Mouse (Mus musculus) liver, embryonic 15.5 days (tissue): Measurements from ENCODE around the gene Dlg3. TPM values are rescaled to one million over a fixed set of nuclear protein-coding genes. Genes with fewer than 3 reads are reported as not detected.
A peak's percentile ranks its signal among the peaks of the same experiment; 100 is the strongest.

ENCODE experiments used
- ATAC-seq: fragments of 200-750 bp; cut with Nextera tagmentation; 2 replicates; pipeline ENCODE4 v1.8.0; 2017; ENCODE audit warnings: moderate number of reproducible peaks, mild to moderate bottlenecking, moderate library complexity; ENCODE audit not compliant: insufficient read depth
- H3K27ac ChIP-seq: fragments of 300-500 bp; sonication (generic); replicated peaks from 2 replicates; pipeline ENCODE4 v1.5.1; 2015; ENCODE audit warnings: mild to moderate bottlenecking, inconsistent platforms
- H3K27me3 ChIP-seq: fragments of 300-500 bp; sonication (generic); 2 replicates; pipeline ENCODE4 v1.6.1; 2015; ENCODE audit warnings: mild to moderate bottlenecking, inconsistent platforms
- H3K36me3 ChIP-seq: fragments of 300-500 bp; sonication (generic); replicated peaks from 2 replicates; pipeline ENCODE4 v1.6.1; 2015; ENCODE audit warnings: moderate library complexity, mild to moderate bottlenecking, inconsistent platforms
- H3K4me1 ChIP-seq: fragments of 300-500 bp; sonication (generic); replicated peaks from 2 replicates; pipeline ENCODE4 v1.6.1; 2015; ENCODE audit warnings: inconsistent platforms
- H3K4me2 ChIP-seq: fragments of 300-500 bp; sonication (generic); 2 replicates; pipeline ENCODE4 v1.6.1; 2015; ENCODE audit warnings: moderate library complexity, mild to moderate bottlenecking, inconsistent platforms
- H3K4me3 ChIP-seq: fragments of 300-500 bp; sonication (generic); replicated peaks from 2 replicates; pipeline ENCODE4 v1.5.1; 2015; ENCODE audit warnings: mild to moderate bottlenecking, inconsistent platforms
- H3K9ac ChIP-seq: fragments of 300-500 bp; sonication (generic); 2 replicates; pipeline ENCODE4 v1.6.1; 2015; ENCODE audit warnings: moderate library complexity, mild to moderate bottlenecking, inconsistent platforms
- H3K9me3 ChIP-seq: fragments of 300-500 bp; sonication (generic); replicated peaks from 2 replicates; pipeline ENCODE4 v1.6.1; 2016; ENCODE audit warnings: inconsistent platforms
- WGBS: fragments of 180-500 bp; shearing (Covaris S2); methylation state at CpG from one replicate; pipeline ENCODE4 v1.1.7; 2015; ENCODE audit warnings: mixed read lengths; ENCODE audit not compliant: insufficient replicate concordance; 5-methylcytosine and 5-hydroxymethylcytosine counted together
- polyA plus RNA-seq: library from polyadenylated mRNA; unstranded; fragments of >200 nt; fragmentation: Nextera tagmentation; extraction: Ambion mirVana; gene quantifications from 2 replicates; pipeline ENCODE4 v1.2.1, GENCODE M21; 2015

Dlg3 gene
- polyA plus RNA-seq, result 0.32 and 0.79 TPM in 2 replicates

DNA sequence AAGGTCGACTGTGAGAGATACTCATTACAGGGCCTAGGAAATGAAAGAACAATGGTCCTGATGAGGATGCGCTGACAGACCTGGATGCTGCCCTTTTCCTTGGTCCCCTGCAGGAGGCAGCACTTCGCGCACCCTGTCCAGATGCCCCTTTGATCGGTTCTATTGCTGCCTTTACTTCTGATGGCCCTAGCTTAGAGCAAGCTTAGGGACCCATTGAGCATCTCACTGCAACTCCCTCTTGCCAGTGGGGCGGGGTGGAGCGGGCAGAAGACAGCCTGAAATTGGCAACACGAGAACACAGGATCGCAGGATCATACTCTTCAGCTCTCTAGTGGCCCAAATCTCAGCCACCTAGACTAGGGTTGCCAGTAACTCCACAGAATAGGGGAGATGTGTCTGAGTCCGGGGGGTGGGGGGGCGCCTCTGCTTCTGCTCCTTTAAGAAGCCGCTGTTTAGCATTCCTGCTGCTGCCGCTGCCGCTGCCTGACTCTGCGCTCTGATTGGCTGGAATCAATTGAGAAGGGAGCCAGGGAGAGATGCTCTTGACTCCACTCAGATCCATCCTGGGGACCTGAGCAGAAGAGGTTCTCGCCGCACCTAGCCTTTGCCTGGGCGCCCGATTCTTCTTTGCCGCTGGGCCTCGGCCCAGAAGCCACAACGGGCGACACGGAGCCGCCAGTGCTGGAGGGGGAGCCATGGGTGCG, at the start of gene Dlg3:
TSS of gene Dlg3 (plus strand) at position 542 of the 704 bp plus-strand sequence.
- Histone ChIP-seq H3K27ac (no peak within 1 kb of the TSS), H3K4me2 (peak within 1 kb of the TSS; percentile 30), H3K9me3 (no peaks in the 10 kb centered on the region), H3K27me3 (peaks cover 34% of the 10 kb centered on the region), H3K9ac (no peak within 1 kb of the TSS), H3K36me3 (no peaks in the 10 kb centered on the region), H3K4me1 (no peaks in the 10 kb centered on the region), H3K4me3 (peak within 1 kb of the TSS; percentile 8; the same call in 1 of the 2 replicates)
- no peak for ATAC-seq
- WGBS, result 20% methylated on average over 26 of the region's 26 CpGs

DNA sequence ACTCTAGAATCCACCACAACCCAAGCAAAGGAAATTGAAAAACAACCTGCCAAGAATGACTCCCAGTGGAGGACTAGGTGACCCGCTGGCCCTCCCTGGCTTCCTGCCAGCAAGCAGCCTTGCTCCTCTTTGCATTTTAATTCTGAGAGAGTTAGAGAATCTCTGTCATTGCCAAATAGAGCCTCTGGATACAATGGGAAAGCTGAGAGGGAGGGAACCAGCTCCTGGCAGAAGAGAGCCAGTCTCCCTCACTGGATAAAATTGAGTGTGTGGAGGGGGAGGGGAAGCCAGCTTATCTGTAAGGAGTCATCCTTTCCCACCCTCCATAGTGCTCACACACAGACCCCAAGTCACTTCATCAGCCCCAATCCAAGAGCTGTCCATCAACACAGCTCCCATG, 38.6 kb upstream of the Dlg3 start:
- peaks cover 36% of the 10 kb centered on the region for H3K36me3 ChIP-seq
- H3K9ac ChIP-seq, result no peak overlapping the region
- no peak for ATAC-seq
- no peak overlapping the region for H3K4me3 ChIP-seq
- H3K4me2 ChIP-seq, result no peak overlapping the region
- no peak overlapping the region for H3K27ac ChIP-seq
- 54% methylated on average over 1 of the region's 1 CpGs for WGBS
- no peaks in the 10 kb centered on the region for H3K4me1 ChIP-seq
- no peaks in the 10 kb centered on the region for H3K9me3 ChIP-seq
- H3K27me3 ChIP-seq, result peaks cover 25% of the 10 kb centered on the region

DNA sequence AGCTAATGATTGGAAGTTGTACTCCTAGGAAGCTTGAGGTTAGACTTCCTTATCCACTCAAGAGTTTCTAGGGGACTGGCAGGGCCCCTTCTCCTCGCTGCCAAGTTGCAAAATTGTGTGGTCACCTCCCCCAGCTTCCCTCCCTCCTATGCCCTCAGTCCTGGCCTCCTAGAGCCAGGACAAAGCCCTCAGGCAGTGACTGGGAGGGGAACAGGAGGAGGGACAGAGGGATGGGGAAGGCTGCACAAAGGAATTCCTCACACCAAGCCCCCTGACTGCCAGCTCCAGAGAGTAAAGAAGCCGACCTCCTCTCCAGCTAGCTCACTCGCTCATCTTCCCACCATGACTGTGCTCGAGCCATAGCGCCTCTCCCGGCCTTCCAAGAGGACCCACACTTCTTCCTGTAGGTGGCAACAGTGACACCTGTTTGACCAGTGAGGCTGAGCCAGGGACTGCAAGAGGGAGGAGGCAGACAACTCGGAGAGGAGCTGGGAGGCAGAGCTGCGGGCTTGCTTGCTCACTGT, 37.8 kb upstream of the Dlg3 start, which contains the start of gene Gdpd2:
TSS of gene Gdpd2 (plus strand) at position 209 of the 524 bp plus-strand sequence.
- H3K27ac ChIP-seq, result no peak within 1 kb of the TSS
- 26% methylated on average over 8 of the region's 8 CpGs for WGBS
- H3K4me2 ChIP-seq, result no peak within 1 kb of the TSS
- H3K9me3 ChIP-seq, result no peaks in the 10 kb centered on the region
- ATAC-seq, result no peak
- H3K4me3 ChIP-seq, result no peak within 1 kb of the TSS
- H3K4me1 ChIP-seq, result no peaks in the 10 kb centered on the region
- H3K9ac ChIP-seq, result no peak within 1 kb of the TSS
- H3K27me3 ChIP-seq, result peaks cover 25% of the 10 kb centered on the region
- H3K36me3 ChIP-seq, result peaks cover 29% of the 10 kb centered on the region

DNA sequence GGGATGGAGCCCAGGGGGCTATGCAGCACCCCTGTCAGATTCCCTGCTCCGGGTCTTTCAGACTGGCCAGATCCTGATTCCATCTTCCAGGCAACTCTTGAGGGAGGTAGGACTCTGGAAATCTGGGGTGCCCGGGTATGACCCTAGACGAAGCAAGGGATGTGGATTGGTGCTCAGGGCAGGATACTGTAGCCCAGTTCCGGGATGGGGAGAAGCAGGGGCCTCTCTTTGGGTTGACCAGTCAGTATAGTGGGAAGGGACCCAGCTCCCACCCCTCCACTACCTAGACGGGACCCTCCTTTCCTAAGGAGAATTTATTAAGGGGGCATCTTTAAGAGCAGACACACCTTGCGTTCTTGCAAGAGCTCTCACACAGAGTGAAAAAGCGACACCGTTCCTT, 37.3 kb upstream of the Dlg3 start:
- no peak for ATAC-seq
- no peaks in the 10 kb centered on the region for H3K4me1 ChIP-seq
- no peak overlapping the region for H3K4me2 ChIP-seq
- no peak overlapping the region for H3K9ac ChIP-seq
- WGBS, result 33% methylated on average over 8 of the region's 8 CpGs
- H3K9me3 ChIP-seq, result no peaks in the 10 kb centered on the region
- peaks cover 24% of the 10 kb centered on the region for H3K36me3 ChIP-seq
- H3K27me3 ChIP-seq, result peaks cover 26% of the 10 kb centered on the region
- no peak overlapping the region for H3K4me3 ChIP-seq
- no peak overlapping the region for H3K27ac ChIP-seq

DNA sequence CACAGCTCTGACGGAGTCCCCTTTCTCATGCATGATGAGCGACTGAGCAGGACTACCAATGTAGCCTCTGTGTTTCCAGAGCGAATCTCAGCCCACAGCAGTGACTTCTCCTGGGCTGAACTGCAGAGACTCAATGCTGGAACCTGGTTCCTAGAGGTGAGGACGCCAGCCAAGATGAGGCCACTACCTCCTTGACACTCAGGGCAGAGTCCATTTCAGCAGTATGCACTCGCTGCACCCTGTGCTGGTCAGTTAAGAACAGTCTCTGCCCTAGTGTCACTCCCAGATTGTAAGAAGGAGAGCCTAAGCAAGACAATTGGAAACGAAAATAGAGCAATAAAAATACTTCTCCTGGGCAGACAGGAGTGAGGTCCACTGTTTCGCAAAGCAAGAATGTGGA, 33.2 kb upstream of the Dlg3 start:
- Histone ChIP-seq H3K4me3 (no peak overlapping the region), H3K4me2 (no peak overlapping the region), H3K9ac (no peak overlapping the region), H3K4me1 (no peaks in the 10 kb centered on the region), H3K36me3 (no peaks in the 10 kb centered on the region), H3K27ac (no peak overlapping the region), H3K9me3 (no peaks in the 10 kb centered on the region), H3K27me3 (peaks cover 45% of the 10 kb centered on the region)
- 57% methylated on average over 7 of the region's 7 CpGs for WGBS
- no peak for ATAC-seq

DNA sequence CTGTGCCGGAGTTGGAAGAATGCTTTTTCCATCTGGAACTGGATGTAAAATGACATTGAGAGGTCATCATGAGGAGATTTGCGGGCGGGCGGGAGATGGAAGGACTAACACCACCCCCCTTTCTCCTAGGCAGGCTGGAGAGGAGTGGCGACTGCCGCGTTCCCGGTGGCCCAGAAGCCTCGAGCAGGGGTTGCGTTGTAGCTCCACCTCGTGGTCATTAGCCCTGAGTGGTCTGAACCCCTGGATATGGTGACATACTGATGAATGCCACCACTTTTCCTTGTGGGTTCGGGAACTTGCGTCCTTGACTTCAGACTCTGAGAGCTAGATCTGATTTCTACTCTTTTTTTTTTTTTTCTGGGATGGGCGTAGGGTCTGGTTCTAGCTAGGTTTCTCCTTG, 28.6 kb upstream of the Dlg3 start:
- no peaks in the 10 kb centered on the region for H3K36me3 ChIP-seq
- H3K4me1 ChIP-seq, result no peaks in the 10 kb centered on the region
- H3K4me3 ChIP-seq, result no peak overlapping the region
- ATAC-seq, result no peak
- H3K4me2 ChIP-seq, result 0 out of 2 replicates have a peak overlapping the region, but pooled peaks have one; percentile 23
- no peak overlapping the region for H3K9ac ChIP-seq
- H3K27ac ChIP-seq, result no peak overlapping the region
- no peaks in the 10 kb centered on the region for H3K9me3 ChIP-seq
- H3K27me3 ChIP-seq, result peaks cover 24% of the 10 kb centered on the region
- WGBS, result 22% methylated on average over 14 of the region's 14 CpGs

DNA sequence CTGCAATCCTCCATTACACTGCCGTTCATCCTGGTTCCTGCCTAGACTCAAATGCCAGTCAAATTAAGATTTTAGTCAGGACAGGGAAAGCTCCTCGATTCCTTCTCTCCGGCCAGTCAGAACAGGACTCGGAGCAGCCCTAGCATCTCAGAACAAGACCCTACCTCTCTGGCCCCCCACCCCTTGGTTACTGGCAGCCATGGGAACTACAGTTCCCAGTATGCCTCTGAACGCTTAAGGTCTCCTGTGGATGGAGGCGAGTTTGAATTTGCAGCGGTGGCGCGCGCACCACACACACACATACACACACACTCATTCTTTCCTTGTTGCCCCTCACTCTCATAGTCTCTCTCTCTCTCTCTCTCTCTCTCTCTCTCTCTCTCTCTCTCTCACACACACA, 28.1 kb upstream of the Dlg3 start:
- Histone ChIP-seq H3K9ac (no peak overlapping the region), H3K27ac (no peak overlapping the region), H3K9me3 (no peaks in the 10 kb centered on the region), H3K4me2 (peak overlapping the region; percentile 23), H3K36me3 (no peaks in the 10 kb centered on the region), H3K4me1 (no peaks in the 10 kb centered on the region), H3K27me3 (peaks cover 24% of the 10 kb centered on the region), H3K4me3 (no peak overlapping the region)
- 29% methylated on average over 10 of the region's 10 CpGs for WGBS
- ATAC-seq, result no peak

DNA sequence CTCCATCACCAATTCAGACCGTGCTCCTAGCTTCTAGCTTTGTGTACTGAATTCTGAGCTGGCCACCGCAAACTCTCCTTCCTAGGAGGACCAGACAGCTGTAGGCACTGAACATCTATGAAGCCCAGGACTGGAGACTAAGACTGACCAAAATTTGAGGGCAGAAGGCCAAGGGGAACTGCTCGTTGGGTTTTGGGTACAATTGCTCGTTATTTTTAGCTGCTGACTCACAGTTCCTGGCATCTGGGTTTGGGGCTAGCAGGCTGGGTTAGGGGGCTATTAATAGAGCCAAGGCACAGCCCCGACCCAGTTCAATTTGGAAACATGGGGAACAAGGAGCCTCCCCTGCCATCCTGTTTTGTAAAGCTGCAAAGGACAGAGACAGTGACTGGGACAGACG, 26.7 kb upstream of the Dlg3 start:
- H3K27me3 ChIP-seq, result peaks cover 20% of the 10 kb centered on the region
- ATAC-seq, result no peak
- no peak overlapping the region for H3K4me3 ChIP-seq
- no peak overlapping the region for H3K27ac ChIP-seq
- no peak overlapping the region for H3K9ac ChIP-seq
- WGBS, result 30% methylated on average over 6 of the region's 6 CpGs
- H3K9me3 ChIP-seq, result no peaks in the 10 kb centered on the region
- no peaks in the 10 kb centered on the region for H3K4me1 ChIP-seq
- no peak overlapping the region for H3K4me2 ChIP-seq
- H3K36me3 ChIP-seq, result no peaks in the 10 kb centered on the region

DNA sequence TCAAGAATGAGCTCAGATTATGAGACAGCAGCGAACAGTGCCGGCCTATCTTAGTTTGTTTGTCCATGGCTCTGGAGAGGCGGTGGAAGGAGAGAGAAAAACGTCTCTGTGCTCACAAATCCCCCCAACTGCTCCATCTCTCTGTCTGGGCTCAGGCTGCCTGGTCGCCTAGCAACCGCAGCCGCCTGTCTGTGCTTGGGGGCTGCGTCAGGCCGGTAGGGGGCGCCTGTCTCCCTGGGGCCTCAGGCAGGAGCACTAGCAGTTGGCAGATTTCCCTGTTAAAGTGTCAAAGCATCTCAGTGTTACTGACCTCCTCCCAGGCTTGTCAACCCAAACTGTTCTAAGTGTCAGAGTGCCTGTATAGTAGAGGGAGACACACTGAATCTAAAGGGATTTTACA, 25.6 kb upstream of the Dlg3 start:
- no peak overlapping the region for H3K4me3 ChIP-seq

DNA sequence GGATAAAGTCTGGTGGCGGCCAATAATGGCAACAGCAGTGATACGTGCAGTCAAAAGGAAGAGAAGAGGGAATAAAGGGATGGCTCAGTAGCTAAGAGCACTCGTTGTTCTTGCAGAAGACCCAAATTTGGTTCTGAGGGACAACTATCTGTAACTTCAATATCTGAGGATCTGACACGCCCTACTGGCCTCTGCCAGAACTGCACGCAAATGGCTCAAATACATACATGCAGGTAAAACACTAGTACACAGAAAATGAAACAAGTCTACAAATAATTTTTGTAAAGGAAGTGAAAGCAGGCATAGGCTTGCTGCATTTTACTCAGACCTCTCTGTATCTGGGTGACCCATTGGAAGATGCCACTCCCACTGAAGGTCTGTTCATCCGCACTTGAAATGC, 1.7 kb upstream of the Dlg3 start:
- 64% methylated on average over 6 of the region's 6 CpGs for WGBS
- Histone ChIP-seq H3K36me3 (no peaks in the 10 kb centered on the region), H3K4me3 (no peak overlapping the region), H3K9ac (no peak overlapping the region), H3K4me1 (no peaks in the 10 kb centered on the region), H3K9me3 (no peaks in the 10 kb centered on the region), H3K27me3 (peaks cover 34% of the 10 kb centered on the region), H3K4me2 (no peak overlapping the region), H3K27ac (no peak overlapping the region)
- ATAC-seq, result no peak

More for the DNA sequence above, 25.6 kb upstream of the Dlg3 start:
- Histone ChIP-seq H3K36me3 (no peaks in the 10 kb centered on the region), H3K27me3 (peaks cover 15% of the 10 kb centered on the region), H3K4me2 (no peak overlapping the region), H3K27ac (no peak overlapping the region), H3K9ac (no peak overlapping the region), H3K4me1 (no peaks in the 10 kb centered on the region), H3K9me3 (no peaks in the 10 kb centered on the region)
- 10% methylated on average over 10 of the region's 10 CpGs for WGBS
- ATAC-seq, result no peak

DNA sequence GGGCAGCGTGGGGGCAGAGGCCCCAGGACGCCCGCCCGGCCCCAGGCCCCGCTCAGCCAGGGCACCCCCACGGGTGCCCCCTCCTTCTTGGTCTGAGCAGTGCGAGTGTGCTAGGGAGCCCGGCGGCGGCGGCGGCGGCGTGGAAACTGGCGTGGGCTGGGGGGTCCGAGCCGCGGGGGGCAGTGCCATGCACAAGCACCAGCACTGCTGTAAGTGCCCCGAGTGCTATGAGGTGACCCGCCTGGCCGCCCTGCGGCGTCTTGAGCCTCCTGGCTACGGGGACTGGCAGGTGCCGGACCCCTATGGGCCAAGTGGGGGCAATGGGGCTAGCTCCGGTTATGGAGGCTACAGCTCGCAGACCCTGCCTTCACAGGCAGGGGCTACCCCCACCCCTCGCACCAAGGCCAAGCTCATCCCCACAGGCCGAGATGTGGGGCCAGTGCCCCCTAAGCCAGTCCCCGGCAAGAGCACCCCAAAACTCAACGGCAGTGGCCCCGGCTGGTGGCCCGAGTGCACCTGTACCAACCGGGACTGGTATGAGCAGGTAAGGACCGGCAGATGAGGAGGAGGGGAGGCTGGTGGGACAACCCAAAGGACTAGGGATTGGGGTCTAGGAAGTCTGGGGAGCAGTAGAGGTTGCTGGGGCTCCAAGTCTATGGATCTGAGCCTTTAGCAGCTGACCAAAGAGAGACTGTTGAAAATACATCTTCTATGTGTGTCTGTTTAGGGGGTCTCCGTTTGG, 534 bp downstream of the Dlg3 start:
- Histone ChIP-seq H3K4me2 (peak overlapping the region; percentile 30), H3K36me3 (no peaks in the 10 kb centered on the region), H3K27ac (no peak overlapping the region), H3K4me3 (peak overlapping the region; percentile 8; the same call in 1 of the 2 replicates), H3K4me1 (no peaks in the 10 kb centered on the region), H3K9me3 (no peaks in the 10 kb centered on the region), H3K27me3 (peaks cover 34% of the 10 kb centered on the region), H3K9ac (no peak overlapping the region)
- WGBS, result 29% methylated on average over 27 of the region's 36 CpGs
- ATAC-seq, result no peak
